Mouse (Mus musculus) adrenal gland, postnatal 4 days (tissue): ENCODE data around the gene Epyc. TPM values are rescaled to one million over a fixed set of nuclear protein-coding genes. Genes with fewer than 3 reads are reported as not detected.
"Not testable (repeated sequence)": the region's sequence is repeated elsewhere in the genome, so short reads cannot be mapped to it uniquely, and the experiment has no call there.

Experiments used
- DNase-seq, 2 experiments: peaks; one replicate each; pipeline ENCODE4 v3.0.0; 2021 to 2022; ENCODE audit warnings: low spot score in 2 of 2, mixed read lengths in 2 of 2
- total RNA-seq, 2 experiments: library from RNA; stranded (reverse); gene quantifications; 2 replicates each; pipeline ENCODE4 v1.2.3; 2021

Epyc gene
- total RNA-seq, 2 experiments from 2014 or later: 0.56 to 0.95 TPM

DNA sequence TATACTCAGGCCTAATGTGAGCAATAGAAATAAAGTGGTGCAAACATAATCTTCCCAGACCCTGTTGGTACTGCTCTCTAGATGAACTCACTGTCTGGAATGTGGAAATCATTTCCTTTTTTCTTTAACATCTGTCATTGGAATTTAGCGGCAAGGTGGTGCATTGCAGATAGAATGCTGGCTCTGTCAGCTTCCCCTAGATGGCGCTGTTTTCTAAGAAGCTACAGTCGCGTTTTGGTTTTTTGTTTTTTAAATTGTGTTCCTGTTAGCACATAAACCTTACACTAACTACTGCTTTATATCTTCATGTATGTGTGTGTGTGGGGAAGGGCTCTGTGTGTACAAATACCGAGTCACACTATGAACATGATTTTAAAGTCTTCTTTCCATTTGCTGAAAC lies 68.8 kb downstream of the Epyc start:
- no peak for DNase-seq

DNA sequence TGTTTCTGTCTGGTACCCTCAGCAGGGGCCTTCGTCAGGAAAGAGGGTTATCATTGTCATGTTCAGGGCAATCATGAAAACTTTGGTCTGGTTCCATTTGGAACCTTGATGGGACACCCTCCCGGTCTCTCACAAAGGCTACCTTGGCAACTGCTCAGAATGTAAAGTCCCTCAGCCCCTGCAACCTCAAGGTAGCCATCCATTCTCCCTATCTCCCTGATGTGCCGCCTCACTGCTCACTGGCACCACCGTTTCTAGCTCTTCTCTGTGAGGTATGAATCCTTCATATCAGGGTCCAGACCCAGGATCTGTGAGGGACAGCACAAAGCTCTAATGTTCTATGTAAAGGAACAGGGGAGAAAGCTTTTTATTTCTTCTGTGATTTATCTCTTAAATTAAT lies 70.7 kb downstream of the Epyc start:
- no peak for DNase-seq

DNA sequence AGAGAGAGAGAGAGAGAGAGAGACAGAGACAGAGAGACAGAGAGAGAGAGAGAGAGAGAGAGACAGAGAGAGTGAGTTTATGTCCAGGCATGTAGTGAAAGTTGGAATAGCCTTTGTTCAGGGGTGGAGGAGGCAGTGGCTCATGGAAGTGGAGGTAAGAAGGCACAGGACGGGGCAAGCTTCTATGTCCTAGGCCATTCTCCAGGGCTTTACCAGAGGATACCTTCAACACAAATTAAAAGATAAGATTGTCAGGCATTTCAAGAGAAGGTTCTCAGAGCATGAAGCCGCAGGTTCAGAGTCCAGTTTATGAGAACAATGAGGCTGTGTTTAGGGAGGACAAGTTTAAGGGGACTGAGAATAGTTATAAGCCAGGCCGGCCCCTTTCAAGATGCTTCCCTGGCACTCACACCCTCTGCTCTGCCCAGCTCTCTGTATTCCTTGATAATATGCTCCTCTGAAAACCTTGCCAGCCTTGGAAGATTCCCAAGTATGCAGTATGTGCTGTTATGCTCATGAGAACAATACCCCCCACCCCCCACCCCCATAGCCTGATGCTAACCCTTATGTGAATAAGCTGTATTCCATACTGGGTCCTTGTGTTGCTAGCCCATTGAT lies 71.5 kb downstream of the Epyc start:
- no peak for DNase-seq

DNA sequence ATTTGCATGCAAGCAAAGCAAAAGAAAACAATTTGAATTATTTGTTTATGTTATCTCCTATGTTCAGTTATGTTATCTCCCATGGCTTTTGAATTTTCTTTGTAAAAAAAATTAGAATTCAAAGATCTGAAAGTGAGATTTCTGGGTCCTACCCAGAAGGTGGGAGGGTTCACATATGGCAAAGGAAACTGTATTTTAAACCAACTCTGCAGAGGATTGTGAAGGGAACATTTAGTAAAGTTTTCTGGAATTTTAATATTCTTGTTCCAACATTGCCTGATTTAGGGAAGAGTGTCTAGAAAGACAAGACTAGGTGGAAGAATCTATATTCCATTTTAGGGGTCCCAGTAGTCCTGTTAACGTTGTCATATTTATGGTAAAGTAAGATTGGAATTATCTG lies 73.4 kb downstream of the Epyc start:
- no peak for DNase-seq

DNA sequence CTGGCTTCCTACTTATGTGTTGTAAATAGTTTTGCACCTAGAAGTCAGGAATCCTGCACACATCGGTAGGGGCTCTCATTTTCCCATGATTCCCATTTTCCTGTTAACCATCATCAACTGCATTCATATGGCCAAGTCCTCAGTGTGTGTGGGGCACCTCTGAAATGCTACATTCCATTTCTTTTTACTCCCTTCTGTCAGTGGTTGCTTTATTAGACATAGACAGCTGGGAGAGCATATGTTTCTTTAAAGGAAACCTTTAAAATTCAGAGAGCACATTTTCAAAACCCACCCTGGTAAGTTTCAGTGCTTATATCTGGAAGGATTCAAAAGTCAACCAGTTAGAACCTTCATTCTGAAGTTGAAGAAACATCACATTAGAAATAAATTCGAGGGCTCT lies 74.2 kb downstream of the Epyc start:
- no peak for DNase-seq

DNA sequence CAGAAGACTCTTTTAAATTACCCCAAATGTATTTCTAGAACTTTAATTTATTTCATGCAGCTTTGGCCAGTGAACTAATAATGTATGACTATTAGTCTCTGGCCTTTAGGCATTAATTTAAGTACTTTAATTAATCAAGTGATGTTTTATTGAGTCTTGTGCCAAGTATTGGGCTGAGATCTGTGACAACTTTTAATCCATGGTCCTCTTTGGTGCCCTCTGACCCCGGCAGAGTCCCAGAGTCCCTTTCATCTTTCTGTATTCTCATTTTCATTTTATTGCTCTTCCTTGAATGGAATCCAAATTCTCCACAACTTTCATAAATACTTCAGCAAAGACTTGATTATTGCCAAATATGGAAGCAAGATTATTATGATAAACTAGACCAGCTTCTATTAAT lies 76.8 kb downstream of the Epyc start:
- DNase-seq: no peak

DNA sequence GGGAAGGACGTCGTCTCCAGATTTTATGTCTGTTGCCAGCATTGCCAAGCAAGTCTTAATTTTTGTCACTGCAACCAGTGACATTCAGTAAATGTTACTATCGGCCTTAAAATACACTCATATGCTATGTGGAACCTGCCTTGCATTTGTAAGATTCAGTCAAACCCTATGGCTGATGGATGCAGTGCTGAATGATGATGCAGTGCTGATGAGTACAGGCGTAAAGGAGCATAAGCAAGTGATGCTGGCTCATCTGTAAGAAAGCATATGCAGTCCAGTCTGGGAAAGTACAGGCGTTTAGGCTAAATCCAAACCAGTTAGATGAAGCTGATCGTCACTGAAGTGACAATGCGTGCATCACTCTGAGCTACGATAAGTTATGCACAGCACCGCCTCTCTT lies 78.8 kb downstream of the Epyc start:
- no peak for DNase-seq

DNA sequence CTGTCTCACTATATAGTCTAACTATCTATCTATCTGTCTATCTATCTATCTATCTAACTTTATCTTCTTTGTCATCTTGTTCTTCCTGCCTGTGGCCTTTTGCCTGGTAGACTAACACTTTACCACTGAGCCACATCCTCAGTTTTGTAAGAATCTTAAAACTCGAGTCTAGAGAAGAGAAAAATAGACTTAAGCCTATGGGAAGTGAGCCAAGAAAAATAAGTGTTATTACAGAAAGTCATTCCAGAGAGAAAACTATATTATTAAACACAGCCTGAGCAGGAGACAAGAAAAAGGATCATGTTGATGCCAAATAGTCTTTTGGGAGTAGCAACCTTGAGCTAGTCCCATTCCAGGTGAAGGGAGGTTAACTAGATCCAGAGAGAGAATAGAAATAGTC lies 82.1 kb downstream of the Epyc start:
- DNase-seq: no peak

DNA sequence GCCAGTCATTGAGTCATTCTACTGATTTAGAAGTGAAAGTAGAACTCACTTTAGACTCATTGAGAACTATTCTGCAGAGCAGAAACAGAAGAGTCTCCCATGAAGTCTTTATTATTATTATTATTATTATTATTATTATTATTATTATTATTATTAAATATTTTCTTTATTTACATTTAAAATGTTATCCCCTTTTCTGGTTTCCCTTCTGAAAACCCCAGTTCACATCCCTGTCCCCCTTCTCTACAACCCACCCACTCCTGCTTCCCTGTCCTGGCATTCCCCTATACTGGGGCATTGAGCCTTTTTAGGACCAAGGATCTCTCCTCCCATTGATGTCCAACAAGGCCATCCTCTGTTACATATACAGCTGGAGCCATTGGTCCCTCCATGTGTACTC lies 82.8 kb downstream of the Epyc start, which contains the start of gene C030005K15Rik:
TSS of gene C030005K15Rik (minus strand) at position 101 of the 400 bp plus-strand sequence.
- not testable (repeated sequence) for DNase-seq

Other genes starting within 250 kb of the Epyc start
- gene Dcn, start 164.5 kb upstream of the Epyc start, total RNA-seq: 100 to 1,000 TPM; 254 to 314 TPM
- gene Lum, start 78.9 kb upstream of the Epyc start, total RNA-seq: 10 to 100 TPM; 49.9 to 55.2 TPM
- gene Kera, start 37.2 kb upstream of the Epyc start, total RNA-seq: 1 to 10 TPM in 1 of 2 experiments, under 1 TPM in 1; 0.78 to 4.7 TPM
- not detected for gene Ccer1, start 49.0 kb downstream of the Epyc start, total RNA-seq
- gene C030005K15Rik, start 82.7 kb downstream of the Epyc start, total RNA-seq: not detected